Mouse (Mus musculus) layer of hippocampus, adult 18-20 months (tissue): ENCODE data around the gene Map3k4. TPM values are rescaled to one million over a fixed set of nuclear protein-coding genes. Genes with fewer than 3 reads are reported as not detected.

ENCODE experiments used
- DNase-seq, 2 experiments: peaks; one replicate each; pipeline ENCODE4 v3.0.0; 2022; ENCODE audit warnings: low spot score in 2 of 2
- long read RNA-seq: library from polyadenylated mRNA; stranded (forward); transcript quantifications from one replicate; pipeline ENCODE4 v2.0.0, GENCODE M21; 2021
- total RNA-seq, 2 experiments: library from RNA; stranded (reverse); gene quantifications; 2 replicates each; pipeline ENCODE4 v1.2.3; 2021

Map3k4 gene
- total RNA-seq: 10 to 100 TPM; 64.3 to 65.9 TPM
- long read RNA-seq, full-length matches to known transcripts: 45 of 69 reads
- long read RNA-seq, partial matches to known transcripts: 12 of 69 reads
- long read RNA-seq, other reads (novel, unspliced or antisense): 12 of 69 reads

- peak; percentile 92 to 95 for DNase-seq
Measured at GRCm38 (mm10) chr17:12318663-12319201, at the start of gene Map3k4. TSS of gene Map3k4 (minus strand) at chr17:12318796.

GRCm38 (mm10) chr17:12367373-12367930 lies 48.9 kb upstream of the Map3k4 start:
- peak; percentile 32 to 80 for DNase-seq

GRCm38 (mm10) chr17:12364426-12364735 lies 45.8 kb upstream of the Map3k4 start:
- peak; percentile 40 to 75 for DNase-seq

- no peak for DNase-seq
Measured at GRCm38 (mm10) chr17:12363601-12364425, 45.2 kb upstream of the Map3k4 start.

GRCm38 (mm10) chr17:12359876-12360275 lies 41.3 kb upstream of the Map3k4 start:
- no peak for DNase-seq

GRCm38 (mm10) chr17:12352781-12353180 lies 34.2 kb upstream of the Map3k4 start:
- DNase-seq: no peak

GRCm38 (mm10) chr17:12351564-12351963 lies 33.0 kb upstream of the Map3k4 start:
- no peak for DNase-seq

- no peak for DNase-seq
Measured at GRCm38 (mm10) chr17:12347462-12347861, 28.9 kb upstream of the Map3k4 start.

GRCm38 (mm10) chr17:12343702-12344376 lies 25.2 kb upstream of the Map3k4 start:
- DNase-seq: no peak

GRCm38 (mm10) chr17:12337156-12337555 lies 18.6 kb upstream of the Map3k4 start:
- no peak for DNase-seq

GRCm38 (mm10) chr17:12336073-12336868 lies 17.7 kb upstream of the Map3k4 start:
- no peak for DNase-seq

GRCm38 (mm10) chr17:12335115-12335514 lies 16.5 kb upstream of the Map3k4 start:
- DNase-seq: no peak

- no peak for DNase-seq
Measured at GRCm38 (mm10) chr17:12327847-12328518, 9.4 kb upstream of the Map3k4 start.

- no peak for DNase-seq
Measured at GRCm38 (mm10) chr17:12319786-12320185, 1.2 kb upstream of the Map3k4 start.

- DNase-seq: peak in 1 of 2 experiments; percentile 50
Measured at GRCm38 (mm10) chr17:12317954-12318651, 493 bp downstream of the Map3k4 start.

GRCm38 (mm10) chr17:12317607-12317953 lies 1.0 kb downstream of the Map3k4 start:
- DNase-seq: no peak

GRCm38 (mm10) chr17:12316251-12316650 lies 2.3 kb downstream of the Map3k4 start:
- peak; percentile 60 to 85 for DNase-seq

- DNase-seq: no peak
Measured at GRCm38 (mm10) chr17:12312248-12312647, 6.3 kb downstream of the Map3k4 start.

GRCm38 (mm10) chr17:12309493-12309892 lies 9.1 kb downstream of the Map3k4 start:
- no peak for DNase-seq

GRCm38 (mm10) chr17:12309059-12309458 lies 9.5 kb downstream of the Map3k4 start:
- no peak for DNase-seq
